Mouse (Mus musculus): ENCODE data around the gene Zbp1.

DNA sequence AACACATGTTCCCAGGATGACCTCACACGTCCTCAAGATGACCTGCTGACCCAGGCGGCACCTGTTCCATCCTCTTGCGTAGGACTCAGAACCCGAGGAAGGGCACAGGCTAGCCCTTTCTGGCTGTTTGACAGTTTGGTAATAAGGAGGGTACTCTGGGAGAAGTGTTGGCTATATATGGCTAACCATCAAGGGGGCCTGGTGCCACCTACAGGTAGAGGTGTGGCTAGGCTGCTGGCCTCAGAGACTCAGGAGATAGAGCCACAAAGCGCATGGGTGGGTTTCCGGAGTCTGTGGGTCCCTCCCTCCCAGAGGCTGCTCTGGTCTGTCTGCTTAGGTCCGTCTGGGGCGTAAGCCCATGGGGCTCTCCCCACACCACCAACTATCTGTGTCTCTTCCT is 28.0 kb upstream of the Zbp1 start:
- no peak for TF ChIP-seq POLR2A (IDR thresholded peaks at IDR 0.05; ENCODE audit: control insufficient read depth, extremely low read depth, insufficient read depth, low read length, poor library complexity)
- no peak for TF ChIP-seq CTCF (IDR thresholded peaks at IDR 0.05; ENCODE audit: borderline replicate concordance, control insufficient read depth, extremely low read depth, insufficient read depth, low read length, poor library complexity)
